ENCODE assay signal across 10 mouse cellular contexts in genomic region chr8:57601987-57602418, GRCm38 (mm10). TPM values are rescaled to one million over a fixed set of nuclear protein-coding genes. Genes with fewer than 3 reads are reported as not detected.
DNase-seq lines count a peak whose midpoint lies in the region; ATAC-seq and TF ChIP-seq lines count a peak whose summit lies in the region.
"Had no signal": no experiment of that assay in that cellular context is flagged by ENCODE, and none has a peak within 500 bp of the region (broad histone marks: within the 10 kb centered on the region; RNA-seq: fewer than 3 reads in every experiment).

No protein-coding gene starts in this region.

- TF ChIP-seq CTCF in forebrain, postnatal 0 days (IDR thresholded peaks at IDR 0.05; ENCODE audit: low read depth), result no peak

- H3K27me3 ChIP-seq in lung, embryonic 16.5 days (ENCODE audit: control insufficient read depth, insufficient read depth, low read depth, low read length), result no peaks in the 10 kb centered on the region
- H3K27me3 ChIP-seq in forebrain, postnatal 0 days (ENCODE audit: insufficient read depth, low read length), result no peaks in the 10 kb centered on the region
- H3K27me3 ChIP-seq in heart, embryonic 10.5 days (ENCODE audit: insufficient read depth, poor library complexity, severe bottlenecking), result peaks cover 33% of the 10 kb centered on the region

- H3K36me3 ChIP-seq in lung, embryonic 16.5 days (ENCODE audit: control insufficient read depth, insufficient read depth, low read length), result no peaks in the 10 kb centered on the region
- H3K36me3 ChIP-seq in forebrain, postnatal 0 days (ENCODE audit: insufficient read depth), result no peaks in the 10 kb centered on the region
- H3K36me3 ChIP-seq in heart, embryonic 10.5 days, result no peaks in the 10 kb centered on the region
- H3K36me3 ChIP-seq: heart, embryonic 13.5 days had no signal

- peak; percentile 42 for DNase-seq in ovary, postnatal 36 days (ENCODE audit: low spot score)
- no peak for DNase-seq in ovary, postnatal 10 days (ENCODE audit: low spot score)
- DNase-seq in cerebellum, postnatal 36 days, result peak; percentile 58 to 72
- DNase-seq in testis, postnatal 14 days (ENCODE audit: low spot score), result peak; percentile 59
- no peak for DNase-seq in forebrain, postnatal 0 days
- DNase-seq in heart, embryonic 10.5 days (ENCODE audit: low spot score), result no peak
- DNase-seq in c-Kit-positive CD71-positive TER-119-positive erythroid progenitor cells, embryonic 14.5 days (ENCODE audit: low spot score), result no peak
- DNase-seq: kidney, postnatal 10 days had no signal

- peak; percentile 54 for ATAC-seq in lung, embryonic 16.5 days (ENCODE audit: low read depth)
- no peak for ATAC-seq in forebrain, postnatal 0 days

- peaks cover 3% of the 10 kb centered on the region; the same call in 1 of the 2 replicates for H3K4me1 ChIP-seq in lung, embryonic 16.5 days (replicated peaks; ENCODE audit: control insufficient read depth, insufficient read depth, low read length)
- H3K4me1 ChIP-seq in forebrain, postnatal 0 days (ENCODE audit: insufficient read depth), result no peaks in the 10 kb centered on the region
- H3K4me1 ChIP-seq in heart, embryonic 10.5 days, result peaks cover 15% of the 10 kb centered on the region

- H3K9ac ChIP-seq in lung, embryonic 16.5 days (ENCODE audit: low read length), result no peak overlapping the region
- H3K9ac ChIP-seq in forebrain, postnatal 0 days, result no peak overlapping the region
- H3K9ac ChIP-seq: heart, embryonic 13.5 days had no signal

- no peak overlapping the region for H3K27ac ChIP-seq in lung, embryonic 16.5 days (ENCODE audit: low read length)
- H3K27ac ChIP-seq in forebrain, postnatal 0 days (ENCODE audit: low read depth, low read length), result no peak overlapping the region
- H3K27ac ChIP-seq in heart, embryonic 10.5 days, result no peak overlapping the region
- H3K27ac ChIP-seq: heart, embryonic 13.5 days had no signal

- H3K4me2 ChIP-seq in lung, embryonic 16.5 days (ENCODE audit: low read depth, low read length), result no peak overlapping the region
- H3K4me2 ChIP-seq in forebrain, postnatal 0 days (ENCODE audit: low read depth), result no peak overlapping the region
- H3K4me2 ChIP-seq: heart, embryonic 13.5 days had no signal

- H3K9me3 ChIP-seq in lung, embryonic 16.5 days (ENCODE audit: control insufficient read depth, low read length), result no peaks in the 10 kb centered on the region
- H3K9me3 ChIP-seq in forebrain, postnatal 0 days (ENCODE audit: low read length), result no peaks in the 10 kb centered on the region
- H3K9me3 ChIP-seq in heart, embryonic 10.5 days, result no peaks in the 10 kb centered on the region
- H3K9me3 ChIP-seq: heart, embryonic 13.5 days had no signal

- 58% methylated on average over 12 of the region's 12 CpGs for WGBS in lung, embryonic 16.5 days
- WGBS in forebrain, postnatal 0 days, result 94% methylated on average over 12 of the region's 12 CpGs
- 71% methylated on average over 12 of the region's 12 CpGs for WGBS in heart, embryonic 10.5 days

- H3K4me3 ChIP-seq in lung, embryonic 16.5 days (ENCODE audit: low read length), result no peak overlapping the region
- no peak overlapping the region for H3K4me3 ChIP-seq in forebrain, postnatal 0 days (ENCODE audit: low read depth, low read length)
- no peak overlapping the region for H3K4me3 ChIP-seq in heart, embryonic 10.5 days
- H3K4me3 ChIP-seq: heart, embryonic 13.5 days had no signal

RNA-seq across cellular contexts. Expression of gene Galnt7, which starts 50.8 kb away (rescaled TPM):
- 9.6 and 11.2 TPM in 2 replicates for polyA plus RNA-seq in lung, embryonic 16.5 days (2015; fragmentation: Nextera tagmentation; extraction: Ambion mirVana)
- 7.2 and 8.0 TPM in 2 replicates for total RNA-seq in forebrain, postnatal 0 days (2014; rRNA removed)
- polyA plus RNA-seq in forebrain, postnatal 0 days (2015; fragmentation: Nextera tagmentation; extraction: Ambion mirVana), result 4.0 and 5.3 TPM in 2 replicates
- polyA plus RNA-seq in heart, embryonic 10.5 days (2016; fragmentation: Nextera tagmentation; extraction: Ambion mirVana), result 9.3 and 16.1 TPM in 2 replicates

Comparison
In these comparisons a context has a peak if more than half of its experiments do, and no peak if none do; other contexts are left out.
1. DNase-seq: peak in ovary, postnatal 36 days (single experiment), cerebellum, postnatal 36 days (2 of 2) and testis, postnatal 14 days (single experiment); none in ovary, postnatal 10 days (single experiment), forebrain, postnatal 0 days (single experiment), heart, embryonic 10.5 days (single experiment) and c-Kit-positive CD71-positive TER-119-positive erythroid progenitor cells, embryonic 14.5 days (single experiment).